Mouse (Mus musculus) forebrain, postnatal 0 days (tissue): ENCODE measurements around the gene Vwa8. TPM values are rescaled to one million over a fixed set of nuclear protein-coding genes. Genes with fewer than 3 reads are reported as not detected.

Experiments
- ATAC-seq: fragments of 200-750 bp; cut with Nextera tagmentation; 2 replicates; pipeline ENCODE4 v1.8.0; 2017; ENCODE audit warnings: mild to moderate bottlenecking, moderate library complexity
- DNase-seq: peaks from one replicate; pipeline ENCODE4 v3.0.0-alpha.2; 2015
- H3K27ac ChIP-seq: fragments of 300-500 bp; sonication (generic); 2 replicates; pipeline ENCODE4 v1.5.1; 2014; ENCODE audit warnings: low read depth, mild to moderate bottlenecking, antibody characterized with exemption, low read length, moderate library complexity, mixed read lengths
- H3K27me3 ChIP-seq: fragments of 300-500 bp; sonication (generic); 2 replicates; pipeline ENCODE4 v1.6.1; 2014; ENCODE audit warnings: mild to moderate bottlenecking, low read length, mixed read lengths; ENCODE audit not compliant: insufficient read depth
- H3K36me3 ChIP-seq: fragments of 300-500 bp; sonication (generic); 2 replicates; pipeline ENCODE4 v1.6.1; 2014; ENCODE audit warnings: mild to moderate bottlenecking, moderate library complexity; ENCODE audit not compliant: insufficient read depth
- H3K4me1 ChIP-seq: fragments of 300-500 bp; sonication (generic); 2 replicates; pipeline ENCODE4 v1.6.1; 2014; ENCODE audit warnings: antibody characterized with exemption; ENCODE audit not compliant: insufficient read depth
- H3K4me2 ChIP-seq: fragments of 300-500 bp; sonication (generic); 2 replicates; pipeline ENCODE4 v1.6.1; 2014; ENCODE audit warnings: low read depth, mild to moderate bottlenecking, moderate library complexity
- H3K4me3 ChIP-seq: fragments of 300-500 bp; sonication (generic); 2 replicates; pipeline ENCODE4 v1.5.1; 2014; ENCODE audit warnings: low read depth, low read length, mixed read lengths
- H3K9ac ChIP-seq: fragments of 300-500 bp; sonication (generic); 2 replicates; pipeline ENCODE4 v1.6.1; 2014; ENCODE audit warnings: mild to moderate bottlenecking
- H3K9me3 ChIP-seq: fragments of 300-500 bp; sonication (generic); 2 replicates; pipeline ENCODE4 v1.6.1; 2016; ENCODE audit warnings: low read length
- CTCF ChIP-seq: sonication (generic); IDR thresholded peaks from 2 replicates; pipeline ENCODE4 v1.5.1; 2016; ENCODE audit warnings: antibody characterized with exemption, control low read depth, low read depth
- WGBS: fragments of 180-500 bp; shearing (Covaris S2); extraction: QIAGEN DNeasy Blood & Tissue Kit; methylation state at CpG from one replicate; pipeline ENCODE4 v1.1.7; 2014; 5-methylcytosine and 5-hydroxymethylcytosine counted together
- polyA plus RNA-seq: library from polyadenylated mRNA; unstranded; fragments of >200 nt; fragmentation: Nextera tagmentation; extraction: Ambion mirVana; gene quantifications from 2 replicates; pipeline ENCODE4 v1.2.1, GENCODE M21; 2015
- total RNA-seq: library from RNA; depleted of rRNA; stranded (reverse); fragments of >200 nt; gene quantifications from 2 replicates; pipeline ENCODE4 v1.2.3, GENCODE M21; 2014

The Vwa8 gene
- total and polyA plus RNA-seq, 2 experiments from 2014 or later = 5.1 to 13.9 TPM

DNA sequence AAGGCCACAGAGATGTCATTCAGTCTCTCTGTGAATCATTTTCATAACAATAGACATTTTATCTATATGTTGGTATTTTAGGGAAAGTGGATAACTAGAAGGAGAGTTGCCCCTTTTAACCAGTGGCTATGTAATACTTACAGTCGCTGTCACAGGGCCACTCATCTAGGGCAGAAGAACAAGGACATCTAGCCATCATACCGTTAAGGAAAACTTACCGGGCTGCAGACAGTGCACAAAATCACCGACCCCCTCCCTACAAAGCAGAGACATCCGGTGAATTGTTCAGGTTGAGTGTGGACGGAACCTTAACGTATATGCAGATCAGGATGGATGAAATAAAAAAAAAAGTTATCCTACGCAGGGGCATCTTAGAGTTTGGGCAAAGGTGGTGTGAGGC is 310.6 kb downstream of the Vwa8 start:
- H3K27ac ChIP-seq = no peak overlapping the region
- H3K4me3 ChIP-seq = no peak overlapping the region
- peaks cover 5% of the 10 kb centered on the region; the same call in 1 of the 2 replicates for H3K36me3 ChIP-seq
- no peak for DNase-seq
- no peak overlapping the region for H3K9ac ChIP-seq
- WGBS = 88% methylated on average over 8 of the region's 8 CpGs
- no peak overlapping the region for H3K4me2 ChIP-seq
- no peak for ATAC-seq
- H3K27me3 ChIP-seq = no peaks in the 10 kb centered on the region
- 0 out of 2 replicates have a peak, but pooled peaks cover 3% of the 10 kb centered on the region for H3K4me1 ChIP-seq
- no peaks in the 10 kb centered on the region for H3K9me3 ChIP-seq
- TF ChIP-seq CTCF = no peak

DNA sequence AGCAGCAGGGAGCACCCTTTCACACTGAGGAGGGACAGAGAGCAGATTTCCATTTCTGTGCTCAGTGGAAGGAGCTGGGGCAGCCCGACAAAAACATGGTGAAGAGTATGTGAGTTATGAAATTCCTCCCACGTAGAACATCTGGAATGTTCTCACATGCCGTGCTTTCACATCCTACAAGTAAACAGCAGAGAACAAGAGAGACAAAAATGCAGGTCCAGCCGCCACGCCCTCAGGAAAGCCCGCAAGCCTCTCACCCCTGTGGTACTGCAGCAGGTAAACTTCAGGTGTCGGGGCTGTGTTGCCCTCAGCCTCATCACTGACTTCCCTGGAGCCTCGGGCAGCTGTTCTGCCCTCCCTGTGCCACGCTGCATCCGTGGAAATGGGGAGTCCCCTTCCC is 311.6 kb downstream of the Vwa8 start:
- no peak for ATAC-seq
- no peaks in the 10 kb centered on the region for H3K27me3 ChIP-seq
- 86% methylated on average over 10 of the region's 10 CpGs for WGBS
- H3K36me3 ChIP-seq = peaks cover 5% of the 10 kb centered on the region; the same call in 1 of the 2 replicates
- no peak overlapping the region for H3K27ac ChIP-seq
- H3K4me2 ChIP-seq = no peak overlapping the region
- H3K4me1 ChIP-seq = 0 out of 2 replicates have a peak, but pooled peaks cover 3% of the 10 kb centered on the region
- no peak overlapping the region for H3K9ac ChIP-seq
- TF ChIP-seq CTCF = no peak
- H3K9me3 ChIP-seq = no peaks in the 10 kb centered on the region
- no peak overlapping the region for H3K4me3 ChIP-seq
- no peak for DNase-seq

GRCm38 (mm10) chr14:79160966-79161365 is 312.1 kb downstream of the Vwa8 start:
- WGBS = 88% methylated on average over 7 of the region's 7 CpGs
- Histone ChIP-seq H3K4me2 (no peak overlapping the region), H3K4me3 (no peak overlapping the region), H3K27ac (no peak overlapping the region), H3K36me3 (peaks cover 5% of the 10 kb centered on the region; the same call in 1 of the 2 replicates), H3K9ac (no peak overlapping the region), H3K9me3 (no peaks in the 10 kb centered on the region), H3K27me3 (no peaks in the 10 kb centered on the region), H3K4me1 (0 out of 2 replicates have a peak, but pooled peaks cover 3% of the 10 kb centered on the region)
- TF ChIP-seq CTCF = no peak
- ATAC-seq (no peak), DNase-seq (no peak)

DNA sequence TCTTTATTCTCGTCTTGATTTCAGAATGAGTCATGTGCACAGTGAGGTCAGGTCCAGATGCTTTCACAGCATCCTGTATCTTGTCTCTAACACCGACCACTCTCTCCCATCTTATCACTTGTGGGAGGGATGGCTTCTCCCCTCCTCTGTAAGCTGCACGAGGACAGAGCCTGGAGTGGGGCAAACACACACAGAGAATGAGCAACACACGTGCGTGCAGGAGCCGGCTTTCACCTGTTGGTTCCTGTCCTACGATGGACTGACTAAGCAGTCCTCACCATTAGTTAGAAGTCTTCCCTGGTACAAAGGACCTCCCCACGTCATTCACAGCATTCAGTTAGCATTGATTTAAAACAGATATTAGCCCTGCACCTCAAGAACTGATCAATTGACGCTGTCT is 312.9 kb downstream of the Vwa8 start:
- WGBS = 88% methylated on average over 9 of the region's 9 CpGs
- no peak overlapping the region for H3K9ac ChIP-seq

DNA sequence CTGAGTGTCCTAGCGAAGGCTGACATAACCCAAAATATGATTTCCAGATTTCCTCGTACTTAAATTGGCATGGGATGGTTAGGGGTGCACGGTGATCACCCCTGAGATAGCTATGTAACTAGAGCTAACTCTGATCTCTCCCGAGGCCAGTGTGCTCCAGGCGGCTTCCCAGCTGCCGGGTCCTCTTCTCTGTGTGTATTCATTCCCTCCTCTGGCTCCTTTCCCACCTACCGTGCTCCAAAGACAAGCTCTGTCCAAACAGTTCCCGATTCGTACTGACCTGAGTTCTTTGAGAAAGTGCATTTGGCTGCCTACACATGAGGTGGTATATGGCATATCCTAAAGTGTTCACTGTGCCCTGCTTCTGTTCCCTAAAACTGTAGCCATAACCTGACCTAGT is 313.8 kb downstream of the Vwa8 start:
- DNase-seq = no peak
- Histone ChIP-seq H3K9me3 (no peaks in the 10 kb centered on the region), H3K4me3 (no peak overlapping the region), H3K4me2 (no peak overlapping the region), H3K27ac (no peak overlapping the region), H3K36me3 (peaks cover 5% of the 10 kb centered on the region; the same call in 1 of the 2 replicates), H3K27me3 (no peaks in the 10 kb centered on the region), H3K9ac (no peak overlapping the region), H3K4me1 (0 out of 2 replicates have a peak, but pooled peaks cover 3% of the 10 kb centered on the region)
- ATAC-seq = no peak
- TF ChIP-seq CTCF = no peak
- WGBS = 38% methylated on average over 9 of the region's 9 CpGs

More for the DNA sequence above, 312.9 kb downstream of the Vwa8 start:
- 0 out of 2 replicates have a peak, but pooled peaks cover 3% of the 10 kb centered on the region for H3K4me1 ChIP-seq
- H3K4me2 ChIP-seq = no peak overlapping the region
- no peaks in the 10 kb centered on the region for H3K9me3 ChIP-seq
- no peak for TF ChIP-seq CTCF
- ATAC-seq = no peak
- no peak for DNase-seq
- no peaks in the 10 kb centered on the region for H3K27me3 ChIP-seq
- no peak overlapping the region for H3K4me3 ChIP-seq
- no peak overlapping the region for H3K27ac ChIP-seq
- H3K36me3 ChIP-seq = peaks cover 5% of the 10 kb centered on the region; the same call in 1 of the 2 replicates

- 87% methylated on average over 4 of the region's 4 CpGs for WGBS
- ATAC-seq = no peak
Observed at GRCm38 (mm10) chr14:79164334-79164733, 315.5 kb downstream of the Vwa8 start.

GRCm38 (mm10) chr14:79164925-79165324 is 316.1 kb downstream of the Vwa8 start:
- TF ChIP-seq CTCF = peak; percentile 54
- Histone ChIP-seq H3K9me3 (no peaks in the 10 kb centered on the region), H3K4me2 (no peak overlapping the region), H3K4me3 (no peak overlapping the region), H3K36me3 (peaks cover 5% of the 10 kb centered on the region; the same call in 1 of the 2 replicates), H3K9ac (no peak overlapping the region), H3K27ac (no peak overlapping the region), H3K4me1 (no peaks in the 10 kb centered on the region), H3K27me3 (no peaks in the 10 kb centered on the region)
- WGBS = 93% methylated on average over 2 of the region's 2 CpGs
- DNase-seq (no peak), ATAC-seq (no peak)

More at GRCm38 (mm10) chr14:79164334-79164733, 315.5 kb downstream of the Vwa8 start:
- H3K4me1 ChIP-seq = no peaks in the 10 kb centered on the region
- H3K27ac ChIP-seq = no peak overlapping the region
- no peak for DNase-seq
- H3K9ac ChIP-seq = no peak overlapping the region
- no peak for TF ChIP-seq CTCF
- no peaks in the 10 kb centered on the region for H3K9me3 ChIP-seq
- no peaks in the 10 kb centered on the region for H3K27me3 ChIP-seq
- H3K4me2 ChIP-seq = no peak overlapping the region
- no peak overlapping the region for H3K4me3 ChIP-seq
- H3K36me3 ChIP-seq = peaks cover 5% of the 10 kb centered on the region; the same call in 1 of the 2 replicates
